Mouse (Mus musculus) cerebellum, postnatal 10 days (tissue): ENCODE measurements around the gene Cers5.
"Not testable (repeated sequence)": the region's sequence is repeated elsewhere in the genome, so short reads cannot be mapped to it uniquely, and the experiment has no call there.

ENCODE experiments used
- DNase-seq, 2 experiments: peaks; one replicate each; pipeline ENCODE4 v3.0.0; 2021; ENCODE audit warnings: mixed read lengths in 2 of 2

Cers5 gene

DNA sequence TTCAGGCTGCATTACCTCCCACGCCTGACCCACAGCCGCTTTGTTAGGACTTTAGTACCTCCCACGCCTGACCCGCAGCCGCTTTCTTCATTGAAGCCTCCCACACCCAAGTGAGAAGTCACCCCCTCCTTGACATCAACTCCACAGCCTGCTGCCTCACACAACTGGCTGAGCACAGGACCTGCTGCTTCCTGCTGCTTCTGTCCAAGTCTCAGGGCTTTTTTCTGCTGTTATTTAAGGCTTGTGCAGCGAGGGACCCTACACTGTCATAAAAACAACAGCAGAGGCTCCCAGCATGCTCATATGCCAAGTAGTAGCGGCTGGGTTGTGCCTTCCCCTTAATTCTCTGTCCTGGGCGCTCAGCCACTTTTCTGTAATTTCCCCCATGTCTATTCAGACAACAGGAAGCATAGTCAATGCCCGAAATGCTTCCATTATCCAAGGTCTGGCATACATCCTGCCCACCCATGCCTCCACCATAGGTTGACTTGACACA lies 15.0 kb upstream of the Cers5 start:
- peak; percentile 31 to 51 for DNase-seq

DNA sequence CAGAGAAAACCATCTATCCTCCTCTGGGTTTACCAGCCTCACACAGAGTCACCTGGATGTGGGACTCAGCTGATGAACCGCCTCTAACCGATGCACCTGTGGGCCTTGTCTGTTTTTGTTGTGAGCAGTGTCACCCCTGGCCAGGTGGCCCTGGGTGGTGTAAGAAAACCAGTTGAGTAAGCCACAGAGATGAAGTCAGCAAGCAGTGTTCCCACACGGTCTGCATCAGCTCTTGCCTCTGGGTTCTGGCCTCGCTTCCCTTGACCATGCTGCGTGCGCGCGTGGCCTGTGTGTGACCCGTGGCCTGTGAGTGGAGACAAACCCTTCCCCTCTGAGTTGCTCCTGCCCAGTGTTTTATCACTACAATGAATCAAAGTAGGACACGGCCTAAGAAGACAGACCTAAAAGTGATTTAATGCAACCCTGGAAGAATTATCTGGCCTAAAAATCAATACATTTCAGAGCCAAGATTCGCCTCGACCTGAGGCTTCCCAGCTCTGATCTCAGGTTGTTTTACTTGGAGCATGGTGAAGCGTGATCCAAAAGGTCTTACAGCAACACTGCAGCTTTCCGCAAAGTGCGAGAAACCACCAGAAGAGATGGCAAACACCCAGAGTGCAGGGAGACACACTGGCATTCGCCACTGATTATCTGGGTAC lies 6.1 kb upstream of the Cers5 start:
- no peak for DNase-seq

DNA sequence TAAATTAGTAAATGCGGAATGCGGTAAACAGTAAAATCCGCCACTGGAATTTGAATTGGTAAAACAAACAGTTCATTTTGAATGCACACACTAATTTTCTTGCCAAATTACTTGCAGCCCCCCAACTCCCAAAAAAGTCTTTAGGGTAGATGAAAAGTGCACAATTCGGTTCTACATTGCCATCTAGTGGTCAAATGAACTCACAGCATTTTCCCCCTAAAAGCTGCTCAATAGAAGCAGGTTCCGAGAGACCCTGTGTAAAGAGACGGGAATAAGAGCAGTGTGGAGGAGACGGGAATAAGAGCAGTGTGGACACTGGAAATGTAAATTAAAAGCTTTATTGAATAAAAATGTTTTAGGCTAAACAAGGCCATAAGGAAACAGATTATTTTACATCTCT lies 5.5 kb upstream of the Cers5 start:
- DNase-seq, result peak; percentile 63 to 75

DNA sequence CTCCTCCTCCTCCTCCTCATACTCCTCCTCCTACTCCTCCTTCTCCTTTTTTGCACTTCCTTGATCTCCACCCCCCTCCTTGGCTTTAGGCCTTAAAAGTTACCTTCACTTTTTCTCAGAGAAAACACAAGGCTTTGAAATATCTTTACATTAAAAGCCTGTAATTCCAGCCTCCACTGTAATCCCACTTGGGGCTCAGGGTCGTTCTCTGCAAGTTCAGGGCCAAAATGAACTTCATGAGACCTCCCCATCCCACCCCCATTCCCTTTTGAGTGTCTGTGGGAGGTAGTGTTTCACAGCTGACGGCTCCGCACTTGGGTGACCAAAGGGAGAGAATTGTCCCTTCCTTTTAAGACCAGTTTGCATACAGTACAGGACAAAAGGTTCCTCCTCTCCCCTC lies 240 bp upstream of the Cers5 start:
- no peak for DNase-seq

DNA sequence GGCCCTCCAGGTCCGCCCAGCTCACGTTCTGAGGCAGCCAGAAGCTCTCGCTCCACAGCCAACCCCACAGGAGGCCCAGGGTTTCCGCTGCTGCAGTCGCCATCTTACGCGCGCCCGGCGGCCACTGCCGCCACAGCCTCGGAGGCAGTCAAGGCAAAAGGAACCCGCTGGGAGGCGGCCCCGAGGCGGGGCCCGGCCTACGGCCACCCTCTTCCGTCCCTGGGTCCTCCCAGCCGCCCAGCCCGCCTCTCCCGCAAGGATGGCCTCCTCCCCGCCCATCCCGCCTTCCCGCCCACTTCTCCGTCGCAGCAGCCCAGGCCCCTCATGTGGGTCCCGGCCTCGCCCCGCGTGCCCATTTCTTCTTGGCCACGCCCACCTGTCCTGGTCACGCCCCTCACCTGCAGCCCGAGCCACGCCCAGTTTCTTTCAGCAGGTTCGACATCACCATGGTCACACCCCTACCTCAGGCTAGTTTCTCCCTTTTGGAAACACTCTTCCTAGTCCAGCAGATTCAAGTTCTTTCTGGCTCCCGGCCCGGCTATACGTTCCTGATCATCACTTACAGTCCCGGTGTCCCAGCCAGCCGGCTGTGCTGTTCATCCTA lies 306 bp downstream of the Cers5 start:
- peak; percentile 83 to 91 for DNase-seq

DNA sequence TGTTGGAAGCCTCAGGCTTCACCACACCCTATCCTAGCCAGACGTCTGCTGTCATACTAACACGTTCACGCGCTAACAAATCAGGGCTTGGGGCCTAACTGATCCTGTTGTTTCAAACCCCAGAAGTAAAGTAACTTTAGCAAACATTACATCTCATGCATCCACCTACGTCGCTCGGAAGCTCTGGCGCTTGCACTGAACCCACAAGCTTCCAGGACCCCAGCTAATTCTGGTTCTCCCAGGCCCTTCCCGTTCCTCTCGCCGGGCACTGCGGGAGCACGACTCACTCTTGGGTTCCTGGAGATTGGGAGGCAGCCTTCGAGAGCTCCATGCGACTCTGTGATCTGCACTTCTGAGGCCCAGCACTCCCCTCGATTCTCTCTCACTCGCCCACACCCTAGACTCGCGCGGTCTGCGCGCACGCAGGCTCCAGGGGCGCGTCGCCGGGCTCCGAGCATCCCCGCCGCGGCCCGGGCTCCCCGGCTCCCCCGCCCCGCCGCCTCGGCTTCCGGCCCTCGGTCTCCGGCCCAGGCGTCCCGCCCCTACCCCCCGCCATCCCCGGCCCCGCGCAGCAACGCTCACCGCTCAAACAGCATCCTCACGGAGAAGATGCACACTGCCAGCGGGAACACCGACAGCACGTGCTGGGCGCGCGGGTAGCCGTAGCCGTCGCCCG lies 946 bp downstream of the Cers5 start:
- peak in 1 of 2 experiments; percentile 56 for DNase-seq

DNA sequence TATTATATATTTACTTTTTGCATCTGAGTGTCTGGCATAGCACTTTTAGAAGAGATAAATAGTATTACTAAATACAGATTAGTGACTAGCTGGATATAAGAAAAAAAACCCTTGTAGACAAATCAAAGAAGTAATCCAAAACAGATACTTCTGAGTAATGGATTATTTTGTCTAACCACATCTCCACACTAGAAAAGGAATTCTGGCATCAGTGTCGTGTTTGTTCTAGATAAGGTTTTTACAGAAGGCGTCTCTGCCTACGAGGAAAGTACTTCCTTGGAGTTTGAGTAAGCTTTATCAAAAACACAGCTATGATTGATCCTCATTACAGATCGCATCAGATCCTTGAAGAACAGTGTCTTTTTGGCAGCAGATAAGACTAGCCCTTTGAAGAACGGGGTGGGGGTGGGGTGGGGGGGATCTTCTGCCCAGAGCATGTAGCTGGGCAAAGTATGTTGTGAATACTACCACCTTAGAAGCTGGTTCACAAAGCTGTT lies 1.6 kb downstream of the Cers5 start:
- DNase-seq, result no peak

DNA sequence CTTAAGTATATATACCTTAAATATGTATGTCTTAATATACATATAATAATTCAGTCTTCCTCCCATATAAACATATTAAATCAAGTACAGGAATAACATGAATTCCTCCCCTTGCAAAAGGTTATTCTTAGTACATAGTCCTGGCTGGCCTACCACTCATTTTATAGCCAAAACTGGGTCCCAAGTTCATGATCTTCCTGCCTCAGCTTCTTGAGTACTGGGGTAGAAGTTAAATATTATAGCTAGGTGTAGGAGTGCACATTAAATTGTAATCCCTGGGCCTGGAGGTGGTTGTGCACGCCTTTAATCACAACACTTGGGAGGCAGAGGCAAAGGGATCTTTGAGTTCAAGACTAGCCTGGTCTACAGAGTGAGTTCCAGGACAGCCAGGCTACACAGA lies 3.9 kb downstream of the Cers5 start:
- DNase-seq, result no peak

DNA sequence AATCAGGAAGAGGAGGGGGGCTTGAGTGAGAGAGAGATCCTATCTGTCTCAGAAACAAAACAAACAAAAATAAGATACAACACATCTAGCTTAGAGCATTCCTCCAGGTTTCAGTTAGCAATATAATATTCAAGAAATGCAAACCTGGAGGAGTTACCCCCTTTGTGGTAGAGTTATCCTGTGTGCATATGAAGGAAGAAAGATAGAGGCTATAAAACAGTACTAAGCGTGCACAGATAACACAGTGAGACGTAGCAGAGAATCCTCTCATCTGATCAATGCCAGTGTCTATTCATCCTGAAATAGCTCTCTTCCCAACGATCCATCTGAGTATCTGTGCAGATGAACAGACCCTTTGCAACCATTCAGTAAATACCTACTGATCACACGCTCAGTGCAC lies 5.2 kb downstream of the Cers5 start:
- no peak for DNase-seq

DNA sequence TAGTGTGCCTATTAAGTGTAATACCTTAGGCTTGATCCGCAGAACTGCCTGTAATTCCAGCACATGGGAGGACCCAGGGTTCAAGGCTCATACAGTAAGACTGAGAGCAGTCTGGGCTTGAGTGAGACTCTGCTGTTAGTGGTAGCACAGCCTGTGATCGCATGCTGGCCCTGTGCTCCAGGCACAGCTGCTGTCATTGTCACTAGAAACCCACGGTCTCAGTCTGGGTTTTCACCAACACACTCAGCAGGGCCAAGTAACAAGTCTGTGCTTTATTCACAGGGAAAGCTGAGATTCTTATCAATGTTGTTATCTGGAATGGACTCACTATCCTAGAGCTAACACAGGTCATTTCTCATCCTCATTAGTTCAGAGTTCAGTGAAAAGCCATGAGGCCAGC lies 18.5 kb downstream of the Cers5 start:
- no peak for DNase-seq

DNA sequence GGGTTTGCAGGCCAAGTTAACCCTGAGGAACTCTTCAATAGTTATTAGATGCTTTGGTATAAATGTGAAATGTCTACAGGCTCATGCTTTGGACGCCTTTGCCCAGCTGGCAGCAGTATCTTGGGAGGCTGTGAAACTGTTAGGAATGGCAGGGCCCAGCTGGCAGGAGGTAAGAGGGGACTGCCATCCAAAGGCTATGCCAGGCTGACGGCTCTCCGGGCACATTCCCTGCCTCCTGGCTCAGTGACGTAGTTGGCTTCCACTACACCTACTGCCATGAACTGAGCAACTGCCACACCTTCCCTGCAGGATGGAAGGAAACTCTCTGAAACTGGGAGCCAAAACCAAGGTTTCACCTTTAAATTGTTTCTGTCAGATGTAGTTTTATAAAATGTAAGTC lies 32.5 kb downstream of the Cers5 start:
- peak; percentile 28 to 49 for DNase-seq

DNA sequence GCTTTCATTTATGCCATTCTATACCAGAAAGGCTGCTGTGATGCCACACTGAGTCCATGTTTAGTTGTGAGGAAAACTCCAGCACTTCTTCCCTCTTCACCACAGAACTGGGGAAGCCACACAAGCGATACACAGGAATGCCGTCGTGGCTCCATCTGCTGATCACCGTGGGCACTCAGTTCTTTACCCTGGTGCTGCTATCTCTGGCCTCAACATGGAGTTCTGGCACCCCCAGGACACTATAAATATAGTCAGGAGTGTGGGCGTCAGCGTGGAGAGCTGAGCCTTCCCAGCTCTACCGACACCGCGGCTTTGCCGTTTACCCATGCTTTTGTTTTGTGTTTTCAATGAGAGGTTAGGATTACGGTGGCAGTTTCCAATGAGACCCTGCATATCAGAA lies 36.0 kb downstream of the Cers5 start:
- DNase-seq, result no peak

DNA sequence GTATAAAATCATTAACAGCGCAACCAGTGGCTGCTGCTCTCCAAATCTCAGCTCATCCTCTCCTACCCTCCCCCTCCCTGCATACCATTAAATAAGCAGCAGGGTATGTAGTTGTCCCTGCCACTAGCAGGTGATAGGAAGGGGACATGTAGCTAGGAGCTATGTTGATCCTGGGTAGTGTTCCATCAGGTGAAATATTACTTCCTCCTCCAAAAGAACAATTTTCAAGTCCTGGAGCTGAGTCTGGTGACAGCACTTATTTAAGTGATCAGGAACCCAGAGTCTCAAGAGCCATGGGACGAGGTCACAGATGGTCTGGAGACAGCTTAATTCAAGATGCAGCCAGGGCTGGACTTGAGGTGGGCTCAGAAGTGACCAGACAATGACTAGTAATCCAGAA lies 37.1 kb downstream of the Cers5 start:
- DNase-seq, result peak; percentile 99 to 100

DNA sequence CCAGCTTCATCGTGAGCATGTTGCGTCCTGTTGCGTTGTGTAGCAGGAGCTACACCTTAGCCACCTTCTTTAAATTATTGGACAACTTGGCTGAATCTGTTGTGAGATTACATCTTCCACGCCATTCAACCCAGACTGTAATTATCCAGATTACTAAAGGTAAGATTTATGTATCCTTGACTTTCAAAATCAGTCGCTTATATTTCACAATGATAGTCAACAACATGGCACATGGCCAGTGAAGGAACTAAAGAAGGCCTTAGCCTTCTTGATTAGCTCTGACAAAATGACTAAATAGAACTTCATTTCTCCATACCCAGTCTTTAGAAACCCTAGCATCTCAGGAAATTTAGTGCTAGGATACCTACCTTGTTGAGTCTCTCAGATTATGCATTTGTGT lies 39.5 kb downstream of the Cers5 start:
- DNase-seq, result no peak

DNA sequence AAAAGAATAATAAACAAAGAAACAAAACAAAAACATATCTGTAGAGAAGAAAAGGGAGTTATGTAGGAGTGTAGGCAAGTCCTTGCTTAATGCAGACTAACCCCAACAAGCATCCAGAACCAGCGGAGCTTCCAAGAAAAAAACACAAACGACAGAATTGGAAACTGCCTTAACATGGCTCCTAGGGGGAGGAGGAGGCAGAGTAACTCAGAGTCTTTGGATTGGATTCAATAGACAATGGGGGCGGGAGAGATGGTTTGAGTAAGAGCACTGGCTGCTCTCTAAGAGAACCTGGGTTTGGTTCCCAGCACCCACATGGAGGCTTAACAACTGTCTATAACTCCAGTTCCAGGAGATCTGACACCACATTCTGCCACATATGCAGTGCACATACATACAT lies 41.0 kb downstream of the Cers5 start:
- DNase-seq, result no peak

DNA sequence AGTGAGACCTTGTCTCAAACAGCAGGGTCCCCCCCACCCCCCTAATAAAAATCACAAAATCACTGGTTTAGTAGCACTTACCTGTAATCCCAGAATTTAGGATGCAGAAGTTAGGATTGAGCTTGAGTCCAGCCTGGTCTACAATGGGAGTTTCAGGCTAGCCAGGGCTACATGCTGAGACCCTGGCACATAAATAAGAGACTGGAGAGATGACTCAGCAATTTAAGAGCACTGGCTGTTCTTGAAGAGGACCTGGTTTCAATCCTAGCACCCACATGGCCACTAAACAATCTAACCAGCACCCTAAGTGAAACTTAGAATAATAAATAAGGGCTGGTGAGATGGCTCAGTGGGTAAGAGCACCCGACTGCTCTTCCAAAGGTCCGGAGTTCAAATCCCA lies 41.5 kb downstream of the Cers5 start:
- no peak for DNase-seq

DNA sequence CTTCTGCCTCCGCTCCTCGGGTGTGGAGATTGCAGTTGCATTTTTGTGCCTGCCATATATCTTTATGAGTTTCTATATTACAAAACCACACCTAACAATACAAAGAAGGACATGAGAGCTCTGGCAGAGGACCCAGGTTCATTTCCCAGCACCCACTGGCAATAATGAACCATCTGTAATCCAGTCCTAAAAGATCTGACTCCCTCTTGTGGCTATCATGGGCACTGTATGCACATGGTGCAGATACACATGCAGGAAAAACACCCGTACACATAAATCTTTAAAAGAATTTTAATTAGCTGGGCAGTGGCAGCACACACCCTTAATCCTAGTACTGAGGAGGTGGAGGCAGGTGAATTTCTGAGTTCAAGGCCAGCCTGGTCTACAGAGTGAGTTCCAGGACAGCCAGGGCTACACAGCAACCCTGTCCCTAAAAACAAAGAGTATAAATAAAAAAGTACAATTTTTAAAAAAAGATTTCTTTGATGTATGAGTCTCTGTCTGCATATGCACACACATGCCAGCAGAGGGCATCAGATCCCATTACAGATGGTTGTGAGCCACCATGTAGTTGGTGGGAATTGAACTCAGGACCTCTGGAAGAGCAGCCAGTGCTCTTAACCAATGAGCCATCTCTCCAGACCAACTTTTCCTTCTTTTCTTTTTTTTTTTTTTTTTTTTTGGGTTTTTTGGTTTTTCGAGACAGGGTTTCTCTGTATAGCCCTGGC lies 43.5 kb downstream of the Cers5 start:
- DNase-seq, result no peak

DNA sequence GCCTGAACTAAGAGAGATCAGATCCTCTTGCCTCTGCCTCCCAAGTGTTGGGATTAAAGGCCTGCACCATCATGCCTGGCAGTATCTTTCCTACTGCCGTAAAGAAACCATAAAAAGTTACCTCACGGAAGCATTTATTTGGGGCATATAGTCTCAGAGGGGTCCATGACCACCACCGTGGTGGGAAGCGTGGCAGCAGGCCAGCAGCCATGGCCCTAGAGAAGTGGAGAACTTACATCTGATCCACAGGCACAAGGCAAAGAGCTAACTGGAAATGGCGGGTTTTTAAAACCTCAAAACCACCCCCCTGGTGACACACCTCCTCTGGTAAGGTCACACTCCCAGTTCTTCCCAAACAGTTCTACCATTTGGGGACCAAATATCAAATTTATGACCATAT lies 44.5 kb downstream of the Cers5 start:
- peak; percentile 35 to 42 for DNase-seq

DNA sequence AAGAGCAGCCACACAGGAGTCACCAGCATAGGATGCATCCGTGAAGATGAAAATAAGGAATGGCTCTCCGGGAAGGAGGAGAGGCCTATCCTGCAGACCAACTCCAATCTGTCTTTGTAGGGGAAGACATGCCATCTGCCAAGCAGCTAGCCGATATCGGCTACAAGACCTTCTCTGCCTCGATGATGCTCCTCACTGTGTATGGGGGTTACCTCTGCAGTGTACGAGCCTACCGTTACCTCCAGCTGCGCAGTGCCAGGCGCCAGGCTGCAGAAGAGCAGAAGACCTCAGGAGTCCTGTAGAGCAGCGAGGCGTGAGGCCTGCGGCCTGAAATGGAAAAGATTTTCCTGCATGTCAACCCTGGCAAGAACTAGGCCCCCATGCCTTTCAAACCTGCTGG lies 45.2 kb downstream of the Cers5 start:
- DNase-seq, result no peak

DNA sequence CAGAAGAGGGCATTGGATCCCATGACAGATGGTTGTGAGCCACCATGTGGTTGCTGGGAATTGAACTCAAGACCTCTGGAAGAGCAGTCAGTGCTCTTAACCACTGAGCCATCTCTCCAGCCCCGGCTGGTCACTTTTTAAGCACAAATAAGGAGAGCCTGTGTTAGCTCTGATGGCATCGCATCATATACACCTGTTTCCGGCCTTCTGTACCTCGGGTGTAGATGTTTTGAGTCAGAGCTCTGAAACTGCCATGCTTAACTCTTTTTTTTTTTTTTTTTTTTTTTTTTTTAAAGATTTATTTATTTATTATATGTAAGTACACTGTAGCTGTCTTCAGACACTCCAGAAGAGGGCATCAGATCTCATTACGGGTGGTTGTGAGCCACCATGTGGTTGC lies 45.6 kb downstream of the Cers5 start:
- not testable (repeated sequence) for DNase-seq

DNA sequence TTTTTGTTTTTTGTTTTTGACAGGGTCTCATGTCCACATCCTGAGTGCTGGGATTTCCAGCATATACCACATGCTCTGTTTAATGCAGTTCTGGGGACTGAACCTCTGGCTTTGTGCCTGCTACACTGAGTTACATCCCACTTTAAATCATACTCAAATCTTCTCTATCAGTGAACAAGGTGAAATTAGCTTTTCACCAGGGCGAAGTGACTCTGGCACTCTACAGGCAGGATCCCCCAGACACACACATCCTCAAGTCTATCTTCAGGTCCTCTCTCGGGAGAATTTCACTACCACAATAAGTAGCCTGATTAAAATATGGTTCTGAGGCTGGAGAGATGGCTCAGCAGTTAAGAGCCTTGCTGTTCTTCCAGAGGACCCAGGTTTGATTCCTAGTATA lies 46.1 kb downstream of the Cers5 start:
- DNase-seq, result no peak

DNA sequence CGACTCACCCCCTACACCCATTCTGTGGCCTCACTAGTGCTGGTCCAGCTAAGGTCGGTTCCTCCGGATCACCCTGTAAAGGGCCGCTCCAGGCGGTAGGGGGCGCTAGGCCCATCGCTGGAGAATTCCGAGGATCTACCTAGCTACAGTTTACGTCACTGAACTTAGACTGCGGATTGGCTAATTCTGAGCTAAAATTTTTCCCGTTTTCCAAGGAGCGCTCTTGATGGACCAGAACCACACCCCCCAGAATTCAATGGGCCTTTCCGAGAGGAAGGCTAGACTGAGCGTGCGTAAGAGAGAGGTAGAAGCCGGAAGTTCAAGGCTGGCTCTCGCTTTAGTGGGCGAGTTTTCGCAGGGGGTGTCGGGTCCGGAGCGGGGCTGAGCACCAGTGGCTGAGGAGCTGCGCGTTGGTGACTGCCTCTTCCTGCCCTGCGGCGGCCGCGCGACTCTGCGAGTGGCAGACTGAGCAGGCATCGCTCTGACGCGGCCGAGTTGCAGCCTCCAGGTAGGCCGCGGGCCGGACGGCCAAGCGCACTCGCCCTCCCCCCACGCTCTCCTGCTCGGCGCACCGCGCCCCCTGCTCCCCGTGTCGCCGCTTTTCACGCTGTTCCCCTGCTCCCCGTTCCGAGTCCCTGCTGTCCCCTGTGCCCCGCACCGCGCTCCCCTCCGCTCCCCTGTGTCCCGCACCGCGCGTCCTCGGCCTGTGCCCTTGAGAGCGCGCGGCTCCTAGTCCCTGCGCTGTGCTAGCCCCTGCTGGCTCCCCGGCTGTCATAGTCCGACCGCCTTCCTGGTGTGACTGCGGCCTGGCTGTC lies 47.1 kb downstream of the Cers5 start, which contains the start of gene Cox14:
TSS of gene Cox14 (plus strand) at position 278 of the 815 bp plus-strand sequence.
- DNase-seq, result peak; percentile 97 to 98
